Mouse (Mus musculus): ENCODE results near the gene Gucd1.
A peak's percentile ranks its signal among the peaks of the same experiment; 100 is the strongest.
"Not testable (repeated sequence)": the region's sequence is repeated elsewhere in the genome, so short reads cannot be mapped to it uniquely, and the experiment has no call there.

Gene Gucd1

GRCm38 (mm10) chr10:75535423-75535822 is 17.7 kb upstream of the Gucd1 start:
- DNase-seq (ENCODE audit: low spot score): no peak

GRCm38 (mm10) chr10:75534934-75535333 is 17.2 kb upstream of the Gucd1 start:
- no peak for DNase-seq (ENCODE audit: low spot score)

GRCm38 (mm10) chr10:75534216-75534615 is 16.4 kb upstream of the Gucd1 start:
- DNase-seq (ENCODE audit: low spot score): no peak

DNA sequence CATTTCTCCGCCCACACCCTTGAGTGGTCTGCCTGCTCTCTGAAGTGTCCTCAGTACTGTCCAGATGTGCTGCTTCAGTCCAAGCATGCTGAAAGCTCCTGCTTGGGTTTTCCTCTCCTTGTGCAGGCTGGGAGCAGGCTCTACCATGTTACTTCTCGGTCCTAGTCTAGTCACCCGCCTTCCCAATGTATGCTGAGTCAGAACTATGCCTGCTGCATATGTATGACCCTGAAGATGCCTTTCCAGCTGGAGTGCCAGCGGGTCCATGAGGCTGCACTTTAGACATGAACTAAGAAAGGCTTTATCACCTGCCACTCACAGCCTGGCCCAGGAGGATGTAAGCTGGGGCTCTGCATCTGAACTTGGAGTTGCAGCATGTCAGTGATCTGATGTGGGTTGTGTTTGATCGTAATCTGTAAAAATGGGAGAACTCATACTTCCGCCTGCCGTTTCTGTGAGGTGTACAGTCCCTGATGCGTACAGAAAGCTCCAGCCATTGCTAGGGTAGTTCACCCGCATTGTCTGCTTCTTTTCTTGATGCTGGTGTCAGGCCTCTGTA is 13.8 kb upstream of the Gucd1 start:
- no peak for DNase-seq (ENCODE audit: low spot score)

DNA sequence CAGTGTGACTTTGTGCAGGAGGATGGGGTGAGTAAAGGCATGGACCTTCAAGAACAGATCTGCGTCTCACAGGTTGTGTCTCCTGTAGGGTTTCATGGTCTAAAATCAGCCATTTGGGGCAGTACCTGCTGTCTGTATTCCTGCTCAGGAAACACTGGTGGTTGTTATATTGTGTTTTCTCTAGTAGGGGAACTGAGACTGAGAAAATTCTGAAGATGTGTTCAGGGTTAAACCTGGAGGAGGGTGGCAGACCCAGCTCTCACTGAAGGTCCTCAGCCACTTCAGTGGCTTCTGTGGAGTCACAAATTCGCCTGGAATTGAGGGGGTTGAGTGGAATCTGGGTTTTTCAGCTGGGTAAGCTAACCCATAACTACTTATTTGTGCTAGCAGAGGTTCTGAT is 12.6 kb upstream of the Gucd1 start:
- DNase-seq (ENCODE audit: low spot score): no peak

GRCm38 (mm10) chr10:75525450-75525849 is 7.7 kb upstream of the Gucd1 start:
- DNase-seq (ENCODE audit: low spot score): not testable (repeated sequence)

- DNase-seq (ENCODE audit: low spot score): no peak
Measured at GRCm38 (mm10) chr10:75521643-75522042, 3.9 kb upstream of the Gucd1 start.

- DNase-seq (ENCODE audit: low spot score): no peak
Measured at GRCm38 (mm10) chr10:75520581-75520980, 2.8 kb upstream of the Gucd1 start.

GRCm38 (mm10) chr10:75517073-75517757 is 557 bp downstream of the Gucd1 start, which contains the start of gene Snrpd3:
TSS of gene Snrpd3 (plus strand) at chr10:75517551.
- peak; percentile 93 for DNase-seq (ENCODE audit: low spot score)

DNA sequence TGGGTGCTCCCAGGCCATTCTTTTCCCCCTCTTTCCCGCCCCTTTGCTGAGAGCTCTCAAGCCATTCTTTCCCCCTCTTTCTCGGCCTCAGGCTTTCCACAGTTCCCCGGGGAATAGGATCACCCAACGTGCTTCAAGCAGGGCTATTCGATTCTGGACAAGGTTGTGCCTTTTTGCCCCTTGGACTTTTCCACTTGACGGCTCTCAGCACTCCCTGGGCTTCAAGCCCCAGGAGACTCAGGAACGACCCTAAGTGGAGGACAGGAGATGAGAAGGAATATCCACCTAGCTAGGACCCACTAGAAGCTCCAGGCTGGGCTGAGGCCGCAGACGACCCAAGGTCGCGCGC is 1.1 kb downstream of the Gucd1 start:
- no peak for DNase-seq (ENCODE audit: low spot score)

- peak; percentile 26 for DNase-seq (ENCODE audit: low spot score)
Measured at GRCm38 (mm10) chr10:75516038-75516723, 1.6 kb downstream of the Gucd1 start.

GRCm38 (mm10) chr10:75515216-75516037 is 2.3 kb downstream of the Gucd1 start:
- peak; percentile 45 for DNase-seq (ENCODE audit: low spot score)

DNA sequence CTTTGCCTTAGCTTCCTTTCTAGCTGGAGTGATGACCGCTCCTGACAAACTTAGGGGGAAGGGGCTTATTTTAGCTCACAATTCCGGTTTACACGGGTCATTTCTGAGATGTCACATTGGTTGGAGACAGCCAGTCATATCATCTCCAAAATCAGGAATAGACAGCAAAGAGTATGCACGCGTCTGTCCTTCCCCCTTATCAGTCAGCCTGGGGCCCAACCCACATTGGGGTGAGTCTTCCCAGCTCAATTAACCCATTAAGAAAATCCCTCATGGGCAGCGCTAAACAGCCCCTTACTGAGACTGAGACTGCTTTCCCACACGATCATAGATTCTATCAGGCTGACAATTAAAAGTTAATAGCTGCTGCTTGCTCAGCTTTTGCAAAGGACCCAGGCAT is 3.4 kb downstream of the Gucd1 start:
- DNase-seq (ENCODE audit: low spot score): peak; percentile 19

DNA sequence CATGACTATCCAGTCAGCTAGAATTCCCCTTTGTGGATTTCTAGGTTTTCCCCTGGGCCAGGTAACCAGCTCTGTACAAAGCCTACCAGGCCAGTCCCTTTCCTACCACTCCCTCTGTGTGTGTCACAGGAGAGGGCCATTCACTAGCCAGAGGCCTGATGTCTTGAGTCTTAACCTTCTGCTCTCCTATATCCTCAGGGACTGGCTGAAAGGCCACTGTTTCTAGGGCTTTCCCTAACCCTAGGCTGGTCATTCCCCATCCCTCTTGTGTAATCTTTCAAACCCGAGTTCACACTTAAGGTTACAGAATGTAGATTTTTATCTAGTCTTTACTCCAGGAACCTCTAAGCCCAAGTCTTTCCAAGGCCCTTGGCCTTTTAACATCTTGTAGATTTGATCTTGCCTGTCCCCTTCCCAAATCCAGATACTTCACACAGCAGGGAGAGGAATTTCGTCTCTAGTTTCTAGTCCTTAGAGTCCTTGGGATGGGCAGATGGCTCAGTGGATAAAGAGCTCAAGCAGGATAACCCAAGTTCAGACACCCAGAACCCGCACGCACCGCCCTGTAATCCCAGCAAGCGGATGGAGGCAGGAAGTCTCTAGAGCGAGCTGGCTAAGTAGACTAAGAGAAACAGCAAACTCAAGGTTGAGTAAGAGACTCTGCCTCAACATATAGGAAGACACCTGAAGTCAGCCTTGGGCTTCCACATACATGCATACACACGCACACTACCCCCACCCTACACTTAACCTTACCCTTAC is 4.3 kb downstream of the Gucd1 start:
- DNase-seq (ENCODE audit: low spot score): no peak

DNA sequence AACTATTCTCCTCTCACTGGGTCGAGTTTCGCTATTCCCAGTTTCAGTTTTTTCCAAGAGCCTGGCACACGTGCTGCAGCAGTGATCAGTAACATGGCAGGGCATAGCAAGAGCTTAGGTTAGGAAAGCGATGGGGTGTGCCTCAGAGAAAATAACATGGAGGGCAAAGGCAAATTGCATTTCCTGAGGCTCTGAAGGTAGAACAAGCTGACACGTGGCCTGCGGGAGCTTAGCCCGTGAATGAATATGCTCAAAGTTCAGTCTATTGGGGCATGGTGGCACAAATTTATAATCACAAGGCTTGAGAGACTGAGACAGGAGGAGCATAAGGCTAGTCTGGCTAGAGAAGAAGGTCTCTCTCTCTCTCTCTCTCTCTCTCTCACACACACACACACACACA is 5.0 kb downstream of the Gucd1 start:
- DNase-seq (ENCODE audit: low spot score): no peak

DNA sequence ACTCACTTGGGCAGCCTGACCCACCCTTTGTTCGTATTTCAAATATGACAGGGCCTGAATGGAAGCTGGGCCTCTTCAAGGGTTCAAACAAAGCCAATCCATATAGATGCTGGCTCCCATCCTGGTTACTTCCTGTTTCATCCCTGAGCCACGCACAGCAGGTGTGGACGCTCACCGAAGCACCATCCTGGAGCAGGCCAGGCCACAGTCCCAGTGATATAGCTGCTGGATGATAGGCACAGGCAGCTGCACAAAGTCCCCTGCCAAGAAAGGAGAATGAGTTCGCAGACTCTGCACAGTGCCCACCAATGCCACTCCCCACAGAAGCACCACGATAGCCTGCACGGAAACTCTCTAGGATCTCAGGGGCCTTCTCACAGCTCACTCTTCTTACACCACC is 5.9 kb downstream of the Gucd1 start:
- DNase-seq (ENCODE audit: low spot score): no peak

DNA sequence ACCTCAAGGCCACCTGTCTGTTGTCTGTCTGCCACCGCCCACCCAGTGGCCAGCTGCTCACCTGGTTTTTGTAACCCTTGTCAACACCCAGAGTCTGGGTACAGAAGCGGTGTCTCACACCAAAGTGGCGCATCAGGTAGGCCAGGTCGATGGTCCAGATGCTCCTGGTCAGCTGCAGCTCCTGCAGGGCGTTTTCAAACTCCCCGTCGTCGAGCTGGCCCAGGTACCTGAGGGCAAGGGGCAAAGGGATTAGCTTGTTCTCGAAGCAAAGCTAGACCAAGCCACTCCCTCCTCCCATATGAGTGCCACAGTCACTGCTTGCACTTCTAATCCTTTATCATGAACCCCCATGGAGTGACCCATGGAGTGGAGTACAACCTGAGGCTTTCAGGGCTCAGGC is 6.7 kb downstream of the Gucd1 start:
- no peak for DNase-seq (ENCODE audit: low spot score)

DNA sequence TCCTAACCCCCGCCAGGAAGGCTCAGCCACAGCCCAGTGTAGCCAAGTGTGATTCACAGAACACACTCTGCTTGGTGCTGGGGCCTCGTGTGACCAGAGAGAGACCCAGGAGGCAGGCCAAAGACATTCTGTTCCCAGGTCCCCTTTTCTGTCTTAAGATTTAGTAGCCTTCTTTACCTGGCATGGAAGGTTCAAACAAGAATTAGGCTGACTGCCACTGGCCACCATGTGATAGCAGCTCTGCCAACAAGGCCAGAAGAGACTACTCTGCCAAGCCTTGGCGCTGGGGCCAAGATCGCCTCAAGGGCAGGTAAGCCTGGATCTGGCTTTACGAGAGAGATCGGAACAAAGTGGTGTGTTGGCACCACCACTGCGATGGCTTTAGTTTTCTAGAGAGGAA is 7.3 kb downstream of the Gucd1 start:
- DNase-seq (ENCODE audit: low spot score): no peak

DNA sequence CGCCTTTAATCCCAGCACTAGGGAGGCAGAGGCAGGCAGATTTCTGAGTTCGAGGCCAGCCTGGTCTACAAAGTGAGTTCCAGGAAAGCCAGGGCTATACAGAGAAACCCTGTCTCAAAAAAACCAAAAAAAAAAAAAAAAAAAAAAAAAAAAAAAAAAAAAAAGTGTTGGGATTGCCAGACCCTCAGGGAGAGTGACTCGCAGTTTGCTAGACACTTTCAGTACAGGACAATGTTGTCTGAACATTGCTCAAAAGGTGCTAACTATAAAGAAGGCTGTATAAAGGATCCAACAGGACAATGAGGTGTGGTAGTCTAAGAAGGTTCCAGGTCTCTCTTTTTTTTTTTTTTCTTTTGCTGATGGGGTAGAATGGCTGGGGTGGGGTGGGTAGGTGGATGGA is 11.8 kb downstream of the Gucd1 start:
- DNase-seq (ENCODE audit: low spot score): not testable (repeated sequence)

GRCm38 (mm10) chr10:75505130-75505495 is 12.7 kb downstream of the Gucd1 start:
- no peak for DNase-seq (ENCODE audit: low spot score)

GRCm38 (mm10) chr10:75504234-75505129 is 13.3 kb downstream of the Gucd1 start:
- no peak for DNase-seq (ENCODE audit: low spot score)
